In genomic region chr19:5802787-5803040, GRCm38 (mm10) we compare ENCODE assay signal across 8 mouse cellular contexts. TPM values are rescaled to one million over a fixed set of nuclear protein-coding genes. Genes with fewer than 3 reads are reported as not detected.
DNase-seq lines count a peak whose midpoint lies in the region; ATAC-seq and TF ChIP-seq lines count a peak whose summit lies in the region.

No protein-coding gene starts in this region.

- TF ChIP-seq CTCF in G1E (IDR thresholded peaks at IDR 0.05; ENCODE audit: low read depth, low read length): no peak

- no peak for DNase-seq in heart, adult 11 months
- DNase-seq in G1E (ENCODE audit: low spot score): no peak
- no peak for DNase-seq in hindbrain, embryonic 10.5 days (ENCODE audit: low spot score)
- no peak for DNase-seq in midbrain, embryonic 10.5 days (ENCODE audit: low spot score)
- DNase-seq in embryo, embryonic 10 days (ENCODE audit: low spot score): no peak
- no peak for DNase-seq in right cerebral cortex, postnatal 25 days

- H3K4me2 ChIP-seq in heart, embryonic 15.5 days: peak overlapping the region; percentile 85

- peak overlapping the region; percentile 69 for H3K4me3 ChIP-seq in heart, embryonic 15.5 days
- peak overlapping the region; percentile 88; the same call in 1 of the 2 replicates for H3K4me3 ChIP-seq in G1E (ENCODE audit: low read depth, low read length)
- H3K4me3 ChIP-seq in hindbrain, embryonic 10.5 days: peak overlapping the region; percentile 91
- H3K4me3 ChIP-seq in midbrain, embryonic 10.5 days: peak overlapping the region; percentile 99

- peaks cover 40% of the 10 kb centered on the region for H3K4me1 ChIP-seq in heart, embryonic 15.5 days (replicated peaks)
- peaks cover 51% of the 10 kb centered on the region for H3K4me1 ChIP-seq in G1E (ENCODE audit: insufficient read depth, low read depth, low read length)
- peaks cover 54% of the 10 kb centered on the region for H3K4me1 ChIP-seq in hindbrain, embryonic 10.5 days (replicated peaks)
- peaks cover 60% of the 10 kb centered on the region for H3K4me1 ChIP-seq in midbrain, embryonic 10.5 days

- H3K36me3 ChIP-seq in heart, embryonic 15.5 days: peaks cover 12% of the 10 kb centered on the region
- peaks cover 28% of the 10 kb centered on the region for H3K36me3 ChIP-seq in G1E (replicated peaks)
- H3K36me3 ChIP-seq in hindbrain, embryonic 10.5 days: peaks cover 32% of the 10 kb centered on the region
- H3K36me3 ChIP-seq in midbrain, embryonic 10.5 days: peaks cover 34% of the 10 kb centered on the region

- peak overlapping the region; percentile 99 for H3K27ac ChIP-seq in heart, embryonic 15.5 days
- H3K27ac ChIP-seq in hindbrain, embryonic 10.5 days: peak overlapping the region; percentile 100
- peak overlapping the region; percentile 100 for H3K27ac ChIP-seq in midbrain, embryonic 10.5 days (replicated peaks)

- under 1% methylated on average over 4 of the region's 4 CpGs for WGBS in heart, embryonic 15.5 days
- under 1% methylated on average over 4 of the region's 4 CpGs for WGBS in hindbrain, embryonic 10.5 days
- WGBS in midbrain, embryonic 10.5 days: under 1% methylated on average over 4 of the region's 4 CpGs

- H3K9ac ChIP-seq in heart, embryonic 15.5 days: peak overlapping the region; percentile 85

- no peaks in the 10 kb centered on the region for H3K27me3 ChIP-seq in heart, embryonic 15.5 days
- no peaks in the 10 kb centered on the region for H3K27me3 ChIP-seq in G1E (ENCODE audit: insufficient read depth, low read length)
- H3K27me3 ChIP-seq in hindbrain, embryonic 10.5 days (ENCODE audit: insufficient read depth, poor library complexity, severe bottlenecking): no peaks in the 10 kb centered on the region
- no peaks in the 10 kb centered on the region for H3K27me3 ChIP-seq in midbrain, embryonic 10.5 days (ENCODE audit: low read depth, poor library complexity, severe bottlenecking)

- H3K9me3 ChIP-seq in heart, embryonic 15.5 days (replicated peaks): no peaks in the 10 kb centered on the region
- no peaks in the 10 kb centered on the region for H3K9me3 ChIP-seq in G1E (replicated peaks)
- no peaks in the 10 kb centered on the region for H3K9me3 ChIP-seq in hindbrain, embryonic 10.5 days
- H3K9me3 ChIP-seq in midbrain, embryonic 10.5 days (replicated peaks): no peaks in the 10 kb centered on the region

- no peak for ATAC-seq in heart, embryonic 15.5 days (replicated peaks; ENCODE audit: insufficient number of reproducible peaks, insufficient read depth, low FRiP score, low read depth)
- ATAC-seq in G1E (ENCODE audit: extremely low read depth, insufficient number of reproducible peaks, low FRiP score, poor library complexity, severe bottlenecking): no peak
- no peak for ATAC-seq in erythroid progenitor cell, adult 5-6 weeks (replicated peaks; ENCODE audit: low FRiP score, poor library complexity, severe bottlenecking)

RNA-seq across cellular contexts. Expression of gene Scyl1, which starts 31.5 kb away (rescaled TPM):
- polyA plus RNA-seq in heart, embryonic 15.5 days (2015; fragmentation: Nextera tagmentation; extraction: Ambion mirVana): 53.5 and 65.9 TPM in 2 replicates
- total RNA-seq in G1E (2014; fragmentation: Nextera tagmentation) (27.7 and 37.5 TPM in 2 replicates), G1E (2017) (40.3 and 41.2 TPM in 2 replicates)
- polyA plus RNA-seq in G1E (2012): 65.6 and 72.6 TPM in 2 replicates
- 68.2 and 69.5 TPM in 2 replicates for polyA plus RNA-seq in hindbrain, embryonic 10.5 days (2016; fragmentation: Nextera tagmentation; extraction: Ambion mirVana)
- 68.3 and 71.3 TPM in 2 replicates for polyA plus RNA-seq in midbrain, embryonic 10.5 days (2016; fragmentation: Nextera tagmentation; extraction: Ambion mirVana)
- total RNA-seq in erythroid progenitor cell, adult 5-6 weeks (2015; ENCODE audit: low replicate concordance): 18.4 and 24.1 TPM in 2 replicates
- total RNA-seq in erythroid progenitor cell, adult 5-6 weeks (2017; ENCODE audit: low replicate concordance): 17.2 and 17.3 TPM in 2 replicates
